Mouse (Mus musculus) myocyte (in vitro differentiated cells): ENCODE measurements around the gene Usp5. TPM values are rescaled to one million over a fixed set of nuclear protein-coding genes. Genes with fewer than 3 reads are reported as not detected.

Experiments used
- H3K27me3 ChIP-seq: one replicate; pipeline ENCODE4 v1.6.1; 2011; ENCODE audit not compliant: control insufficient read depth, insufficient read depth, insufficient read length
- H3K36me3 ChIP-seq: one replicate; pipeline ENCODE4 v1.6.1; 2011; ENCODE audit not compliant: control insufficient read depth, insufficient read depth
- H3K4me2 ChIP-seq: one replicate; pipeline ENCODE4 v1.6.1; 2011; ENCODE audit warnings: low read depth, control low read depth
- H3K4me3 ChIP-seq: one replicate; pipeline ENCODE4 v1.5.1; 2011; ENCODE audit warnings: mild to moderate bottlenecking, control low read depth, moderate library complexity
- H3K79me2 ChIP-seq: one replicate; pipeline ENCODE4 v1.6.1; 2011; ENCODE audit not compliant: control insufficient read depth, insufficient read depth
- H3ac ChIP-seq: one replicate; pipeline ENCODE4 v1.6.1; 2011; ENCODE audit not compliant: control insufficient read depth, insufficient read length
- CEBPB ChIP-seq: IDR thresholded peaks from 2 replicates; pipeline ENCODE4 v1.6.1; 2011; ENCODE audit warnings: mild to moderate bottlenecking, moderate library complexity; ENCODE audit not compliant: poor library complexity, insufficient read depth, severe bottlenecking
- E2F4 ChIP-seq: IDR thresholded peaks from one replicate; pipeline ENCODE4 v1.6.1; 2011; ENCODE audit warnings: mild to moderate bottlenecking, control low read depth, moderate library complexity; ENCODE audit not compliant: insufficient read depth
- MAX ChIP-seq: IDR thresholded peaks from one replicate; pipeline ENCODE4 v1.6.1; 2011; ENCODE audit warnings: low read depth, mild to moderate bottlenecking, control low read depth
- MYOD1 ChIP-seq, 3 experiments: IDR thresholded peaks; one replicate each; pipeline ENCODE4 v1.6.1; 2011; ENCODE audit warnings: control low read depth in 2 of 3, low read depth in 2 of 3, mild to moderate bottlenecking in 2 of 3, moderate library complexity in 1 of 3; ENCODE audit not compliant: insufficient read length in 2 of 3, control insufficient read depth in 1 of 3
- MYOG ChIP-seq, 3 experiments: IDR thresholded peaks; one replicate each; pipeline ENCODE4 v1.6.1; 2011; ENCODE audit warnings: control low read depth in 2 of 3, low read depth in 2 of 3, mild to moderate bottlenecking in 2 of 3; ENCODE audit not compliant: insufficient read length in 2 of 3, control insufficient read depth in 1 of 3, insufficient read depth in 1 of 3
- POLR2A ChIP-seq: IDR thresholded peaks from one replicate; pipeline ENCODE4 v1.6.1; 2011; ENCODE audit warnings: low read depth, mild to moderate bottlenecking, control low read depth, moderate library complexity; ENCODE audit not compliant: insufficient read length
- POLR2AphosphoS2 ChIP-seq: IDR thresholded peaks from one replicate; pipeline ENCODE4 v1.6.1; 2011; ENCODE audit warnings: low read depth, control low read depth; ENCODE audit not compliant: insufficient read length
- REST ChIP-seq: IDR thresholded peaks from one replicate; pipeline ENCODE4 v1.6.1; 2011; ENCODE audit warnings: mild to moderate bottlenecking, control low read depth, moderate library complexity; ENCODE audit not compliant: insufficient read depth, insufficient read length
- SRF ChIP-seq: IDR thresholded peaks from one replicate; pipeline ENCODE4 v1.6.1; 2011; ENCODE audit warnings: low read depth; ENCODE audit not compliant: control insufficient read depth, insufficient read length
- TCF12 ChIP-seq: IDR thresholded peaks from one replicate; pipeline ENCODE4 v1.6.1; 2011; ENCODE audit warnings: mild to moderate bottlenecking, control low read depth; ENCODE audit not compliant: poor library complexity, insufficient read depth, severe bottlenecking
- TCF3 ChIP-seq: IDR thresholded peaks from one replicate; pipeline ENCODE4 v1.6.1; 2011; ENCODE audit warnings: low read depth, control low read depth; ENCODE audit not compliant: insufficient read length
- USF1 ChIP-seq: IDR thresholded peaks from one replicate; pipeline ENCODE4 v1.6.1; 2011; ENCODE audit warnings: low read depth, mild to moderate bottlenecking, control low read depth, moderate library complexity
- polyA plus RNA-seq: library from polyadenylated mRNA; unstranded; fragments of >200 nt; fragmentation: generic; extraction: Trizol; gene quantifications from one replicate; pipeline ENCODE4 v1.2.1, GENCODE M21; 2012; ENCODE audit warnings: missing spikeins

The Usp5 gene
- polyA plus RNA-seq, 1 experiment: 123 TPM

DNA sequence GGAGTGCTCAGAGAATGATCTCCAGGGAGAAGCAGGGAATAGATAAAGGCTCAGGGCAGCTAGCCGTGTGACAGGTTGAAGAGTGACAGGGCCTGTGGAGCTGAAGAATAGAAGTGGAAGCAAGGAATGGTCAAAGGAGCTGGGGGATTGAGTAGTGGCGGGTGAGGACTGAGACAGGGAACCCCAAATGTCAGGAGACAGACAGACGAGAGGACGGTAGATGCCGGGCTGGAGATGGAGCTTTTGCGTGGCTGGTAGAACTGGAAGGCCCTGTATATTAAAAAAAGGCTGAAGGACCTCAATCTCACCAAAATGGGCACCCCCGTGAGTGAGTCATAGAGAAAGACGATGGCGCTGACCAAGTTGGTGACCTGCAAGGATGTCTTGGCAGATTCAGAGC, 31.2 kb upstream of the Usp5 start:
- H3K36me3 ChIP-seq: no peaks in the 10 kb centered on the region
- H3K27me3 ChIP-seq: peaks cover 61% of the 10 kb centered on the region
- TF ChIP-seq POLR2AphosphoS2 (no peak), CEBPB (no peak)

GRCm38 (mm10) chr6:124859725-124860124, 30.4 kb upstream of the Usp5 start:
- TF ChIP-seq MAX (no peak), MYOG (IDR thresholded peaks at IDR 0.05; ENCODE audit: control insufficient read depth in 1 of 3, insufficient read depth in 1 of 3, insufficient read length in 2 of 3, low read depth in 2 of 3) (no peak), USF1 (no peak), REST (no peak), E2F4 (no peak), SRF (no peak), POLR2A (no peak), POLR2AphosphoS2 (no peak)
- H3K36me3 ChIP-seq: no peaks in the 10 kb centered on the region
- no peaks in the 10 kb centered on the region for H3K79me2 ChIP-seq
- H3ac ChIP-seq: no peak overlapping the region
- H3K4me2 ChIP-seq: no peak overlapping the region
- H3K27me3 ChIP-seq: peaks cover 53% of the 10 kb centered on the region
- no peak overlapping the region for H3K4me3 ChIP-seq

More for the DNA sequence above, 31.2 kb upstream of the Usp5 start:
- Histone ChIP-seq H3K4me3 (no peak overlapping the region), H3K79me2 (no peaks in the 10 kb centered on the region), H3ac (no peak overlapping the region), H3K4me2 (no peak overlapping the region)

GRCm38 (mm10) chr6:124858561-124859318, 29.5 kb upstream of the Usp5 start:
- Histone ChIP-seq H3K4me3 (no peak overlapping the region), H3K36me3 (no peaks in the 10 kb centered on the region), H3K4me2 (no peak overlapping the region), H3K79me2 (no peaks in the 10 kb centered on the region), H3K27me3 (peaks cover 46% of the 10 kb centered on the region), H3ac (no peak overlapping the region)
- TF ChIP-seq POLR2AphosphoS2 (no peak), MYOG (IDR thresholded peaks at IDR 0.05; ENCODE audit: control insufficient read depth in 1 of 3, insufficient read depth in 1 of 3, insufficient read length in 2 of 3, low read depth in 2 of 3) (no peak), REST (no peak), SRF (no peak), POLR2A (no peak), TCF3 (no peak), USF1 (no peak)

GRCm38 (mm10) chr6:124857840-124858530, 28.7 kb upstream of the Usp5 start:
- H3K79me2 ChIP-seq: no peaks in the 10 kb centered on the region
- no peak overlapping the region for H3ac ChIP-seq
- no peak overlapping the region for H3K4me3 ChIP-seq
- H3K27me3 ChIP-seq: peaks cover 39% of the 10 kb centered on the region
- TF ChIP-seq MYOD1 (IDR thresholded peaks at IDR 0.05; ENCODE audit: control insufficient read depth in 1 of 3, insufficient read length in 2 of 3, low read depth in 2 of 3) (no peak), MYOG (IDR thresholded peaks at IDR 0.05; ENCODE audit: control insufficient read depth in 1 of 3, insufficient read depth in 1 of 3, insufficient read length in 2 of 3, low read depth in 2 of 3) (no peak), REST (no peak), MAX (no peak), TCF3 (no peak), TCF12 (no peak), E2F4 (no peak), POLR2A (no peak), USF1 (no peak), CEBPB (no peak), SRF (no peak)
- H3K4me2 ChIP-seq: no peak overlapping the region
- no peaks in the 10 kb centered on the region for H3K36me3 ChIP-seq

GRCm38 (mm10) chr6:124856916-124857839, 27.9 kb upstream of the Usp5 start, which contains the start of gene P3h3:
Gene P3h3 (minus strand): TSS chr6:124857752.
- Histone ChIP-seq H3K4me3 (no peak within 1 kb of the TSS), H3K79me2 (no peaks in the 10 kb centered on the region), H3K27me3 (peaks cover 31% of the 10 kb centered on the region), H3K4me2 (peak within 1 kb of the TSS; percentile 70), H3ac (no peak within 1 kb of the TSS), H3K36me3 (no peaks in the 10 kb centered on the region)
- TF ChIP-seq SRF (no peak), CEBPB (no peak), POLR2A (no peak), MYOG (IDR thresholded peaks at IDR 0.05; ENCODE audit: control insufficient read depth in 1 of 3, insufficient read depth in 1 of 3, insufficient read length in 2 of 3, low read depth in 2 of 3) (no peak), TCF12 (no peak), POLR2AphosphoS2 (no peak), MAX (no peak), E2F4 (no peak), MYOD1 (IDR thresholded peaks at IDR 0.05; ENCODE audit: control insufficient read depth in 1 of 3, insufficient read length in 2 of 3, low read depth in 2 of 3) (no peak), USF1 (no peak), REST (no peak), TCF3 (no peak)
